In the genomic region with DNA sequence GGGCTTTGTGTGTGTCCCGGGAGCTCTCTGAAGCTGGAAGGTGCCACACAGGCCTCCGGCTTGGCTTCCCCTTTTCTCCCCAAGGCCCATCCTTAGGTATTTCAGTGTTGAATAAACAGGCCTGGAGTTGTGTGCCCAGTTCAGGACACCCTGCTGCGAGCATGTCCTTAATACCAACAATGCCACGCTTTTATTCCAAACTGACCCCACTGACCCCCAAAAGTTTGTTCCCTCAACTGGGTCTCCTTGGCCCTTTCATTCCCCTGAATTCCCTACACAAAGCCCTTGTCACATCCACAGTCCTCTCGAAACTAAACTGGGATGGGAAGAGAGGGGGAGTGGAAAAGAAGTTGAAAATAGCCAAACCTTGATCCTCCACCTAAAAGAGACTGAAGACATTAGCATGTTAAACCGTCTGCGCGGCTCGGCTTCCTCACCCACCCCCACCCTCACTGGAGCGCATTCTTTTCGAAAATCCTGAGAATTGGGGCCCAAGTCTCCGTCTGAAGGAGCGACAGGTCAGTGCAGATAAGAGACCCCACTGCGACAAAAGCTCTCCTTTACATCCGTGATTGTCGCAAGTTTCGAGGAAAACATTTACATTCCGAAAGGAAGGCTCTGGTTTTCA, we compare ENCODE assay signal across 8 mouse cellular contexts.
DNase-seq lines count a peak whose midpoint lies in the region; ATAC-seq lines count a peak whose summit lies in the region.

No protein-coding gene starts in this region.

- H3K27ac ChIP-seq in hindbrain, embryonic 10.5 days, result peak overlapping the region; percentile 86
- peak overlapping the region; percentile 79 for H3K27ac ChIP-seq in midbrain, embryonic 11.5 days (ENCODE audit: low read depth, low read length)

- H3K9me3 ChIP-seq in hindbrain, embryonic 10.5 days, result no peaks in the 10 kb centered on the region
- no peaks in the 10 kb centered on the region for H3K9me3 ChIP-seq in midbrain, embryonic 11.5 days (ENCODE audit: control insufficient read depth, low read length)

- H3K4me3 ChIP-seq in hindbrain, embryonic 10.5 days, result peak overlapping the region; percentile 41
- H3K4me3 ChIP-seq in midbrain, embryonic 11.5 days (ENCODE audit: low read depth, low read length), result no peak overlapping the region

- H3K4me2 ChIP-seq in midbrain, embryonic 11.5 days, result peak overlapping the region; percentile 35

- H3K27me3 ChIP-seq in hindbrain, embryonic 10.5 days (ENCODE audit: insufficient read depth, poor library complexity, severe bottlenecking), result peaks cover 56% of the 10 kb centered on the region
- no peaks in the 10 kb centered on the region for H3K27me3 ChIP-seq in midbrain, embryonic 11.5 days (ENCODE audit: control insufficient read depth, insufficient read depth, low read length)

- H3K36me3 ChIP-seq in hindbrain, embryonic 10.5 days, result no peaks in the 10 kb centered on the region
- H3K36me3 ChIP-seq in midbrain, embryonic 11.5 days (ENCODE audit: control insufficient read depth, insufficient read depth, low read length), result no peaks in the 10 kb centered on the region

- intact Hi-C loops in heart, postnatal 25 days (cut with DNase I), result no loop called here

- under 1% methylated on average over 18 of the region's 18 CpGs for WGBS in hindbrain, embryonic 10.5 days
- under 1% methylated on average over 18 of the region's 18 CpGs for WGBS in midbrain, embryonic 11.5 days

- ATAC-seq in midbrain, embryonic 11.5 days (ENCODE audit: low FRiP score), result peak; percentile 93
- no peak for ATAC-seq in inflammation-experienced regulatory T-cells, adult 6 months

- H3K9ac ChIP-seq in midbrain, embryonic 11.5 days (ENCODE audit: low read length), result peak overlapping the region; percentile 38

- DNase-seq in heart, adult 11 months, result peak; percentile 79
- no peak for DNase-seq in heart, postnatal 25 days (ENCODE audit: low spot score)
- peak; percentile 70 for DNase-seq in Muller cell, postnatal 12 days (ENCODE audit: inconsistent ontology term)
- DNase-seq in hindbrain, embryonic 10.5 days (ENCODE audit: low spot score), result peak; percentile 83
- DNase-seq in midbrain, embryonic 11.5 days (ENCODE audit: low spot score, missing footprints), result peak; percentile 97
- DNase-seq in adrenal gland, postnatal 14 days, result no peak
- DNase-seq in left cerebral cortex, adult 11 months (ENCODE audit: low spot score), result no peak

- peaks cover 38% of the 10 kb centered on the region for H3K4me1 ChIP-seq in hindbrain, embryonic 10.5 days (replicated peaks)
- H3K4me1 ChIP-seq in midbrain, embryonic 11.5 days (ENCODE audit: control insufficient read depth, insufficient read depth, low read length), result peaks cover 24% of the 10 kb centered on the region

Comparison
In these comparisons a context has a peak if more than half of its experiments do, and no peak if none do; other contexts are left out.
1. DNase-seq: peak in heart, adult 11 months (single experiment), Muller cell, postnatal 12 days (single experiment), hindbrain, embryonic 10.5 days (single experiment) and midbrain, embryonic 11.5 days (single experiment); none in heart, postnatal 25 days (single experiment), adrenal gland, postnatal 14 days (single experiment) and left cerebral cortex, adult 11 months (single experiment).